Mouse (Mus musculus): ENCODE measurements at regions not wholly inside any gene's neighbourhood (a gene's known extent, or its start where the extent isn't known, plus 50 kb on each side); places are given as distances from the start of the nearest gene placed in this dataset.

DNA sequence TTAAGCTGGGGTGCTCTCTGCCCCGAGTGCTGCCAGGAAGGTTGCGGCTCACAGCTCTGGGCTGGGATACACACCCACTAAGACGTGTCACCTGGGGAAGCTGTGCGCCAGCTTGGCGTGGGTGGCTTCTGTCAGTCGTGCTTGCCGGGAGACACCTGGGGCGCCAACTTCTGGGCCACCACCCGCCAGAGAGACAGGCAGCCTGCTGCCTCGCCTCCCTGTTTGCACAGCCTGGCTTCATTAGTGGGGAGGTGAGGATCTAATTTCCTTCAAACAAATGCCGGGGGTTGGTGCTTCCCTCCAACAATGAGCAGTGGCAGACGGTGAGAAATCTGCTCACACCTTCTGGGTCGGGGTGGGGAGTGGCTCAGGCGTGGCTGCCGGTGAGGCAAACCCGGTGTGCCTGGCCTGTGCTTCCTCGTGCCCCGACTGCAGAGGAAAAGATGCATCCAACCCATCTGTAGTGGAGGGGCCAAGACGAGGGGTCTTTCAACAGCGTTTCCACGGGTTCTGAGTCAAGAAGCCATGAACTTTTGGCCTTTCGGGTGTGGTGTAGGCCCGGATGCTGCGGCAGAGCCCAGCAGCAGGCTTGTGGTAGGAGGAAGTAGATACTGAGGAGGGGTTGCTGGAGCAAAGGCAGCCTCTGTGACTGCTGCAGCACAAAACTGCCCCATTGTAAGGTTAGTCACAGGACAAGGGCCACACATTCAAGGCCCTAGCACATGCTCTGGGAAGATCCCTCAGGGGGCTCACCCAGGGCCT, 140.6 kb downstream of the Tpra1 start:
- H3K9me3 ChIP-seq = no peaks in the 10 kb centered on the region
- 65% methylated on average over 24 of the region's 24 CpGs for WGBS
- H3K4me1 ChIP-seq = no peaks in the 10 kb centered on the region
- no peak overlapping the region for H3K4me3 ChIP-seq (replicated peaks)
- H3K9ac ChIP-seq = no peak overlapping the region
- no peak overlapping the region for H3K27ac ChIP-seq
- no peak overlapping the region for H3K4me2 ChIP-seq
- ATAC-seq (ENCODE audit: low FRiP score) = no peak
- peaks cover 14% of the 10 kb centered on the region for H3K27me3 ChIP-seq
- H3K36me3 ChIP-seq (replicated peaks) = no peaks in the 10 kb centered on the region

DNA sequence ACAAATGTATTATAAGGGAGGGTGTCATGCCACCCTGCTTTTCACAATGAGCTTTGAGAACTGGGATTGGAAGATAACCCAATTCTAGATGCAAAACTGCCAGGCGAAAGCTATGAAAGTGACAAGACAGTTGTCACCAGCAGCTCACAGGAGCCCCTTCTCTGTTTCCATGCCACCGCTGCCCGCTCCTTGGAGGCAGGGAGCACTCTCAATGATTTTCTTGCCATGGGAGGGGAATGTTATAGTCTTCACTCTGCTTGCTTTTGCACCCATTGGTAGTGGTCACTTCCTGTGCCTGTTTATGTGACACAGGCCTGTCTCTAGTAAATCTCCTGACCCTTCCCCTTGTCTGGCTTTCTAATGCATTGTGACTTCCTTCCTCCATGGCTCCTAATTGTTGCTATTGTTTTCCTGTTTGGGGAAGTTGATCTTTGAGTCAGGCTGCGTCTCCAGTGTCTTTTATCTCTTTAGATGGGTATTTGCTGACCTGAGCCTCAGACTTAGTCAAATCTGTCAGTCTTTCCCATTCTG, 143.4 kb downstream of the Tpra1 start:
- no peak overlapping the region for H3K4me3 ChIP-seq (replicated peaks)
- H3K27me3 ChIP-seq = peaks cover 7% of the 10 kb centered on the region; the same call in 1 of the 2 replicates
- H3K4me2 ChIP-seq = no peak overlapping the region
- WGBS = 73% methylated on average over 4 of the region's 4 CpGs
- no peak overlapping the region for H3K27ac ChIP-seq
- no peaks in the 10 kb centered on the region for H3K36me3 ChIP-seq (replicated peaks)
- H3K9ac ChIP-seq = no peak overlapping the region
- H3K4me1 ChIP-seq = no peaks in the 10 kb centered on the region
- H3K9me3 ChIP-seq = no peaks in the 10 kb centered on the region
- ATAC-seq (ENCODE audit: low FRiP score) = no peak

DNA sequence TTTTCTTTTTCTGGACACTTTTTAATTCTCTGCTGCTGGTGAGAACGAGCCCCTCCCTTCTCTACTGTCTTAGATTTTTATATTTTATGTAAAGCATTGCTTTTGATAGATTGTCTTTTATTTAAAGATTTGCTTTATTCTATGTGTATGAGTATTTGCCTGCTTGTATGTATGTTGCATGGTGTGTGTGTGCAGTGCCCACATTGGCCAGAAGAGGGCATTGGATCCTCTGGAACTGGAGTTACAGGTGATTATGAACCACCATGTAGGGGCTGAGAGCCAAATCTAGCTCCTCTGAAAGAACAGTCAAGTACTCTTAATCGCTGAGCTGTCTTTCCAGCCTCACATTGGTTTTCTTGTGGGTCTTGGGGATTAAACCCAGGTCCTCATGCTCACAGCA, 144.4 kb downstream of the Tpra1 start:
- H3K4me3 ChIP-seq (replicated peaks) = no peak overlapping the region
- 88% methylated on average over 2 of the region's 2 CpGs for WGBS
- H3K9me3 ChIP-seq = no peaks in the 10 kb centered on the region
- H3K36me3 ChIP-seq (replicated peaks) = no peaks in the 10 kb centered on the region
- H3K27me3 ChIP-seq = peaks cover under 1% of the 10 kb centered on the region; the same call in 1 of the 2 replicates
- no peak overlapping the region for H3K27ac ChIP-seq
- no peak overlapping the region for H3K9ac ChIP-seq
- no peaks in the 10 kb centered on the region for H3K4me1 ChIP-seq
- no peak for ATAC-seq (ENCODE audit: low FRiP score)
- no peak overlapping the region for H3K4me2 ChIP-seq

DNA sequence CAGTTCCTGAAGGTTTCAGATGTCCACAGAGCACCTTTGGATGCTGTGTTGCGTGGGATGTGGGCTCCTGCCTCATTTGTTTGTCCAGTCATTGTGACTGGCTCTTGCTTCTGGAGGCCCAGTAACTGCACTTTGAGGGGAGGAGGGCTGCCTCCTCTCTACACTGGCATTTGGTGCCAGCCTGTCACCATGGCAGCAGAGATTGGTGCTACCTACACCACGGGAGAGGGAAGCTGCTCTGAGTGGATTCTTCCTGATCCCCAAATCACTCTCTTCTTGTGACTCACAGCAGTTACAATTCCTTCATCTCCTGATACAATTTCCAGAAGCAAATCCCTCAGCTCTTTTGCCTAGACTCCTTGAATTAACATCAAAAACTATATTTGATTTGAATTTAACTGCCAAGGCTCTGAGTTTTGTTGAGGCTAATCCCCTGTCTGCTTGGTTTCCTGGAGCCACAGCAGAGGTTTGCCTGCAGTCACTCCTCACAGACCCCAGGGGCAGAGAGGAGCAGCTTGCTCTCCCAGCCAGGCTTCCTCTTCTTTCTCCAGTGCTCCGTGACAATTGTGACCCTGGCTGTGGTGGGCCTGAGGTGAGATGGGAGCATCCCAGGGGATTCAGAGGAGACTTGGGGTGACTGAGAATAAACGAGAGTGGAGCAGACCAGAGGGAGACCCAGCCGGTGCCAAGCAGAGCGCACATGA, 145.7 kb downstream of the Tpra1 start:
- Histone ChIP-seq H3K4me2 (no peak overlapping the region), H3K9ac (no peak overlapping the region), H3K27me3 (peaks cover 6% of the 10 kb centered on the region; the same call in 1 of the 2 replicates), H3K36me3 (replicated peaks) (no peaks in the 10 kb centered on the region), H3K27ac (no peak overlapping the region), H3K9me3 (no peaks in the 10 kb centered on the region), H3K4me3 (replicated peaks) (no peak overlapping the region), H3K4me1 (no peaks in the 10 kb centered on the region)
- 64% methylated on average over 6 of the region's 6 CpGs for WGBS
- ATAC-seq (ENCODE audit: low FRiP score) = no peak

DNA sequence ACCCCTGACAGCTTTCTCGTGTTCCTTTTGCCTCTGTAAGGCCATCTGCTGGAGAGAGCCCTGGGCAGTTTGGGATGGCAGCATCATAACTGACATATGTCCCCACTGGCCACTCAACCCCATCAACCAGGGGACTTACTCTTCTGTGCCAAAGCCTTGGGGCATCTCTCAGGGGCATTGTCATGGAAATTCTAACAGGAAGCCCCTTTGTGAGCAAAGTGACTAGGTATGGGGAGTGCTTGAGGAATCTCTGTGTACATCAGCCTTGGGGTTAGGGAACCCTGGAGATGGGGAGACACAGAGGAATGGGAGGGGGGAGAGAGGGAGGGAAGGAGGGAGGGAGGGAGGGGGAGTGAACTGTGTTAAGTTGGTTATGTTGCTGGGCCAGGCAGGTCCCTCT, 147.2 kb downstream of the Tpra1 start:
- Histone ChIP-seq H3K4me1 (no peaks in the 10 kb centered on the region), H3K4me2 (no peak overlapping the region), H3K36me3 (replicated peaks) (no peaks in the 10 kb centered on the region), H3K27me3 (peaks cover 6% of the 10 kb centered on the region; the same call in 1 of the 2 replicates), H3K4me3 (replicated peaks) (no peak overlapping the region), H3K9me3 (no peaks in the 10 kb centered on the region), H3K9ac (no peak overlapping the region), H3K27ac (no peak overlapping the region)
- ATAC-seq (ENCODE audit: low FRiP score) = no peak
- WGBS = 61% methylated on average over 1 of the region's 1 CpGs

DNA sequence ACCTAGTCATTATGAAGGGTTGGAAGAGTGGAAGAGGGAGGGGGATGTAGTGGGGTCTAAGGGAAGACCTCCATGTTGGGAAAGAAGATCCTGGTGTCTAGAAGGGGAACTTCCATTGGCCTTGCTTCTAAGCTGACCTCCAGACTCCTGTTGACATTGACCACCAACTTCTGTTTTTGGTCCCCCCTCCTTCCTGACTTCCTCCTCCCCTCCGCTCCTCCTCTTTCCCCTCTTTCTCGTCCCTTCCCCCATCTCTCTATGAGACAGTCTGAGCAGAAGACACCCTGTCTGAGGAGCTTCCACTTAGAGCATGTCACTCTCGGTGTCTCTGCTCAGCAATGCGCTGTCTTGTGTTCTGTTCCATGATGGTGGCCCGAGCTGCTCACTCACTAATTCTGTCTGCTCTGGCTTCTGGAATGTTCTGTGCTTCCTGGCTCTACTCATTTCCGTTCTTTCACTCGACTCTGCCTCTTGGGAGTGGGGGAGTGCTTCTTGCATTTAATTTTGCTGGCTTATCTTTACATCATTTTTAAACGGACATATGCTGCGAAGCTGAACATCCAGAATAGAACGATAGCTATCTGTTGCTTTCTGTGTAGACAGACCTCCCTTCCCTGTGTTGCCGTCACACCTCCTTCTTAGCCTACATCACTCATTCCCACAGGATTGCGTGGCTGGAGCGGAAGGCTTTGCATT, 148.7 kb downstream of the Tpra1 start:
- Histone ChIP-seq H3K27me3 (peaks cover 6% of the 10 kb centered on the region; the same call in 1 of the 2 replicates), H3K9ac (no peak overlapping the region), H3K9me3 (no peaks in the 10 kb centered on the region), H3K4me3 (replicated peaks) (no peak overlapping the region), H3K4me2 (no peak overlapping the region), H3K4me1 (no peaks in the 10 kb centered on the region), H3K36me3 (replicated peaks) (no peaks in the 10 kb centered on the region), H3K27ac (no peak overlapping the region)
- 91% methylated on average over 13 of the region's 13 CpGs for WGBS
- ATAC-seq (ENCODE audit: low FRiP score) = no peak

DNA sequence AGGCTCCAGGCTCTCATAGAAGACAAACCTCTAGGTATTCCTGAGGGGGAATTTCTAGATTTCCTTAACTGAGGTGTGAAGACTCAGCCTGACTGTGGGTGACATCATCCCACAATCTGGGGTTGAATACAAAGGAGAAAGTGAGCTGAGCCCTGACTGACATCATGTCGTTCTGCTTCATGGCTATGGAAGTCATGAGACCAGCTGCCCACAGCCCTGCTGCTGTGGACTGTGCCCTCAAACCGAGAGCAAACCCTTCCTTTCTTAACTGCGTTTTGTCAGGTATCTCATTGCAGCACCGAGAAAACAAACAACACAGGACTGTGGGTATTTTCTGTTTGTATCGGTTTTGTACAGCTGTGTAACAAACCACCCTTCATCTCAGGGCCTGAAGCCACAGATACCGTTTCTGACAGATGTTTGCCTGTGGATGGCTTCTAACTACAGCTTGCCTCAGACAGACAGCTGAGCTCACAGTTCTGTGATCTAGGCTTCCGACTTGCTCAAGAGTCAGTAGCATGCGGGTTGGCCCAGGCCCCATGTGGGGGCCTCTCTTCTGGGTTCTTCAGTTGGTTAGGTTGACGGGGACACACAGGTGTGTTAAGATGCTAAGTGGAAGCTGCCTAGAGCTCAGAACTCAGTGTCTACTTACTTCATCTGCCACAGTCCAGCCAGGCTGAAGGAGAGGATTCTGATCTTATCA, 150.9 kb downstream of the Tpra1 start:
- no peak overlapping the region for H3K9ac ChIP-seq
- H3K4me2 ChIP-seq = no peak overlapping the region
- H3K27ac ChIP-seq = no peak overlapping the region
- ATAC-seq (ENCODE audit: low FRiP score) = no peak
- H3K4me1 ChIP-seq = no peaks in the 10 kb centered on the region
- no peaks in the 10 kb centered on the region for H3K36me3 ChIP-seq (replicated peaks)
- H3K27me3 ChIP-seq = peaks cover 6% of the 10 kb centered on the region; the same call in 1 of the 2 replicates
- H3K9me3 ChIP-seq = no peaks in the 10 kb centered on the region
- no peak overlapping the region for H3K4me3 ChIP-seq (replicated peaks)
- 86% methylated on average over 9 of the region's 9 CpGs for WGBS

DNA sequence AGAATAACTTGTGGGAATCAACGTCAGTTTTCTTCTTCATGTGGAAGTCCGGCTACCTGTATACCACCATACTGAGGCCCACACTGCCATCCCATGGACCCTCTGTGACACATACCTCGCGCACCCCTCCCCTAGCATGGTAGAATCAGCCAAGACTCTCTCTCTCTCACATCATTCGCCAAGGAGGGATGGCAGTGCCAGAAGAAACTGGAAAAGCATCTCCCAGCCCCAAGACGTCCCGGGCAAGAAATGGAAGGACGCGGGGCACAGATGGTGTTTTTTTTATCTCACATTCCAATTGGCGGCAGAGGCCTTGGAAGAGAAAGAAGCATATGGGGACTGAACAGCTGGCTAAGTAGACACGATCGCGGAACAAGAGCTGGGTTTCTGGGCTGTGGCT, 152.0 kb downstream of the Tpra1 start:
- Histone ChIP-seq H3K9ac (no peak overlapping the region), H3K4me2 (no peak overlapping the region), H3K4me1 (no peaks in the 10 kb centered on the region), H3K36me3 (replicated peaks) (no peaks in the 10 kb centered on the region), H3K27ac (no peak overlapping the region), H3K27me3 (peaks cover 6% of the 10 kb centered on the region; the same call in 1 of the 2 replicates), H3K9me3 (no peaks in the 10 kb centered on the region), H3K4me3 (replicated peaks) (no peak overlapping the region)
- WGBS = 89% methylated on average over 13 of the region's 13 CpGs
- ATAC-seq (ENCODE audit: low FRiP score) = no peak

DNA sequence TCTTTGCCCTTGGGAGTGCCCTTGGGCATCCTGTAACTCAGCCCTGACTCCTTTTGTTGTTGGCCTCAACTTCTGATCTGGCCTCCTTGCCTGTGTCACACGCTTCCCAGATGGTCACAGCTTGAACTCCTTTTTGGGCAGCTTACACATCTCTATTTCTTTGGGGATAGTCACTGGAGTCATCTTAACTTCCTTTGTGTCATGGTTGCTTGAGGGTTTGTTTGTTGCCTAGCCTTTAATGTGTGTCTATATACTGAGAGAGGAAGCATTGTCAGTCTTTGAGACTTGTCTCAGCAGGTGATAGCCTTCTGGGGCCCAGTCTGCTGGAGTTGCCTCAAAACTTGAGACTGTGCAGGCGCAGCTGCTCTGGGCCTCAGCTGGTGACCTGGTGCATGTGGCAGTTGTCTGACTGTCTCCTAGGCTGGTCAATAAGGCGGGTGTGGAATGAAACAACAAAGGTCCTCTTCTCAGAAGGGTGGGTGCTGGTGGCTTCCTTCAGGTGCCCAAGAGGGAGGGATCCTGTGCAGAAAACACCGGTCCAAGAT, 157.5 kb downstream of the Tpra1 start:
- H3K4me1 ChIP-seq = peaks cover 4% of the 10 kb centered on the region
- H3K4me3 ChIP-seq (replicated peaks) = no peak overlapping the region
- H3K27ac ChIP-seq = no peak overlapping the region
- no peaks in the 10 kb centered on the region for H3K36me3 ChIP-seq (replicated peaks)
- ATAC-seq (ENCODE audit: low FRiP score) = no peak
- WGBS = 66% methylated on average over 4 of the region's 4 CpGs
- no peak overlapping the region for H3K9ac ChIP-seq
- no peaks in the 10 kb centered on the region for H3K27me3 ChIP-seq
- H3K9me3 ChIP-seq = no peaks in the 10 kb centered on the region
- no peak overlapping the region for H3K4me2 ChIP-seq

DNA sequence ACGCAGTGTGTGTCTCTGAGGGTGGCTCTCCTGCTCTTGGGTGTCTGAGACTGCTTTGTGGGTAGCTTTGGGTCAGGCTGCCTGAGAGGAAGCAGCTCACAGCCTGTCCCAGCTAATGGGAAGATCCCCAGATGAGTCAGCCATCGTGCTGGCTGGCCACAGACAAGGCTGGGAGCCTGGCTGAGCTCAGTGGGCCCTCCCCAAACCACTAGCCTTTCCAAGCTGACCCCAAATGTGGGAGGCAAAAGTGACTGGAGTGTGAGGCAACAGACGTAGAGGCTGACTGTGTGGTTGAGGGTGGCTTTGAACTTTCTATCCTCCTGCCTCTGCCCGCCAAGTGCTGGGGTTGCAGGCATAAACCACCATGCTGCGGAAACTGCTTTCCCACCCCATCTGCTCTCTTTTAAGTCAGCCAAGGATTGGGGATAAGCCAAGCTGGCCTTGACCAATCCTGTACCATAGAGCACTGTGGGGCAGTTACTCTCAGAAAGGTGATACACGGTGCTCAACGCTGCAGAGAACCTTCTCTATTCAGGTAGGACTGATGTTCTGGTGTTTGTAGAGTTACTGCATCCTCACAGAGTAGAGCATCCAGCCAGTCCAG, 163.0 kb downstream of the Tpra1 start:
- Histone ChIP-seq H3K27me3 (peaks cover 8% of the 10 kb centered on the region), H3K4me3 (replicated peaks) (no peak overlapping the region), H3K4me1 (peaks cover 15% of the 10 kb centered on the region), H3K9ac (no peak overlapping the region), H3K36me3 (replicated peaks) (no peaks in the 10 kb centered on the region), H3K27ac (no peak overlapping the region), H3K9me3 (no peaks in the 10 kb centered on the region), H3K4me2 (no peak overlapping the region)
- no peak for ATAC-seq (ENCODE audit: low FRiP score)
- 76% methylated on average over 7 of the region's 7 CpGs for WGBS

DNA sequence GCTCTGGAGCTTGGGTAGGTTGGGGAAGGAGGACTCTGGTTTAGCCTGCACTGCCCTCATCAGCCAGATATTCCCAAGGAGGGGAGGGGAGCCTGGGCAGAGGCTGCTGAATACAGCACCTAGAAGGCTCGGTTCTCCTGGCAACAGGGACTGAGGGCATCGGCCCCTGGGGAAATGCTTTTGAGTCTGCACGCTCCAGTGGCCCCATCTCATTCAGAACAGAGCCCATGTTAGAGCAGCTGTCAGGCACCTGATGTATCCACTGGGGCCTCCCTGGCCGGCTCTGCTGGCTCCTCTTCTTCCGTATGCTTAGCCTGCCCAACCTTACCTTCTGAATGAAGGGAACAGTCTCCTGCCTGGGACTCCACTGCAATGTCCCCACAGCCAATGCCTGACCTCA, 164.5 kb downstream of the Tpra1 start:
- no peak overlapping the region for H3K27ac ChIP-seq
- H3K36me3 ChIP-seq (replicated peaks) = no peaks in the 10 kb centered on the region
- no peak overlapping the region for H3K4me2 ChIP-seq
- H3K4me1 ChIP-seq = peaks cover 15% of the 10 kb centered on the region
- H3K4me3 ChIP-seq (replicated peaks) = no peak overlapping the region
- no peak for ATAC-seq (ENCODE audit: low FRiP score)
- no peaks in the 10 kb centered on the region for H3K9me3 ChIP-seq
- 45% methylated on average over 5 of the region's 5 CpGs for WGBS
- H3K9ac ChIP-seq = no peak overlapping the region
- H3K27me3 ChIP-seq = peaks cover 8% of the 10 kb centered on the region
